Mouse (Mus musculus) R1 (cell line): ENCODE results near the gene Gm10488.
"Not testable (repeated sequence)": the region's sequence is repeated elsewhere in the genome, so short reads cannot be mapped to it uniquely, and the experiment has no call there.

Experiments
- DNase-seq: peaks from one replicate; pipeline ENCODE4 v3.0.0-alpha.2; 2018; ENCODE audit warnings: low read depth, low spot score

The Gm10488 gene

DNA sequence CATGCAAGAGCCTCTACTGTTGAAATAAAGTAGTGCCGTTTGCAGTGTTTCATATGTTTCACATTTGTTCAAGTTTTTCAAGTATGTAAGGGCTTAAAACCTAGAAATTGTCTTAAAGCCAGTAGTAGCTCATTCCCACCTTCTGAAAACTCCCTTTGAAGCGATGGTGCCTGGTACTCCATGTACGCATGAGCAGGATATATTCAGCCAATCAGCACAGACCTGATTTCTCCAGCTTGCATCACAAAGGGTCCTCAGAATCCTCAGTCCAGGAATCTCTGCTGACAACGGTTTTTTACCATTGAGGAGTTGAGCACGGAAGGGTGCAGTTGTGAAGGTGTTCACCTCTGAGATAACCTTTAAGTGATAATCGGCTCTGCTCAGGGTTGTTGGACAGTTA lies at the start of gene Gm10488:
Gene Gm10488, plus strand, starts transcription at position 301 of the 400 bp plus-strand sequence.
- not testable (repeated sequence) for DNase-seq
